ENCODE assay signal across 15 mouse cellular contexts in genomic region chr12:46284519-46284918, GRCm38 (mm10).
"Had no signal": no experiment of that assay in that cellular context is flagged by ENCODE, and none has a peak within 500 bp of the region (broad histone marks: within the 10 kb centered on the region; RNA-seq: fewer than 3 reads in every experiment).

No protein-coding gene starts in this region.

- H3K4me1 ChIP-seq: limb, embryonic 10.5 days; liver, embryonic 15.5 days; midbrain, embryonic 15.5 days; stomach, embryonic 15.5 days had no signal

- H3K27me3 ChIP-seq: liver, embryonic 15.5 days; midbrain, embryonic 15.5 days; stomach, embryonic 15.5 days had no signal

- DNase-seq: kidney, postnatal 14 days; lung, adult 2 months; lung, postnatal 4 days; right cerebral cortex, postnatal 14 days; thymus, adult 2 months; thymus, postnatal 4 days had no signal

- H3K9ac ChIP-seq: liver, embryonic 15.5 days; midbrain, embryonic 15.5 days; stomach, embryonic 15.5 days had no signal

- ATAC-seq: intestine, embryonic 16.5 days; lung, postnatal 0 days; midbrain, embryonic 15.5 days had no signal

- H3K27ac ChIP-seq: left cerebral cortex, adult 2 months; limb, embryonic 10.5 days; liver, embryonic 15.5 days; midbrain, embryonic 15.5 days; stomach, embryonic 15.5 days had no signal

- H3K4me2 ChIP-seq: liver, embryonic 11.5 days; liver, embryonic 15.5 days; midbrain, embryonic 11.5 days; midbrain, embryonic 15.5 days; stomach, embryonic 15.5 days had no signal

- H3K4me3 ChIP-seq: left cerebral cortex, adult 2 months; limb, embryonic 10.5 days; liver, embryonic 15.5 days; midbrain, embryonic 15.5 days; stomach, embryonic 15.5 days had no signal

- H3K9me3 ChIP-seq: limb, embryonic 10.5 days; liver, embryonic 15.5 days; midbrain, embryonic 15.5 days; stomach, embryonic 15.5 days had no signal

- H3K36me3 ChIP-seq: limb, embryonic 10.5 days; liver, embryonic 15.5 days; midbrain, embryonic 15.5 days; stomach, embryonic 15.5 days had no signal
